Mouse (Mus musculus) gastrocnemius, postnatal 14 days (tissue): ENCODE results near the gene Pdxk. TPM values are rescaled to one million over a fixed set of nuclear protein-coding genes. Genes with fewer than 3 reads are reported as not detected.
"Not testable (repeated sequence)": the region's sequence is repeated elsewhere in the genome, so short reads cannot be mapped to it uniquely, and the experiment has no call there.

Experiments
- DNase-seq: peaks from one replicate; pipeline ENCODE4 v3.0.0; 2021; ENCODE audit warnings: mixed read lengths
- intact Hi-C: fragments of 180-260 bp; cut with DNase I; formaldehyde crosslinking; loops from one replicate; pipeline ENCODE4 v1.15.1; 2025; ENCODE audit warnings: low total_unique reads
- long read RNA-seq, 2 experiments: library from polyadenylated mRNA; stranded (forward); transcript quantifications; one replicate each; pipeline ENCODE4 v2.0.0; 2021
- total RNA-seq, 2 experiments: library from RNA; stranded (reverse); gene quantifications; 2 replicates each; pipeline ENCODE4 v1.2.3; 2021

Gene Pdxk
- 1 to 10 TPM; 4.8 to 6.2 TPM for total RNA-seq
- long read RNA-seq, experiment 1, full-length matches to known transcripts, result 3 of 6 reads
- long read RNA-seq, experiment 1, partial matches to known transcripts, result 0 of 6 reads
- long read RNA-seq, experiment 1, other reads (novel, unspliced or antisense), result 3 of 6 reads
- long read RNA-seq, experiment 2, full-length matches to known transcripts, result 5 of 7 reads
- long read RNA-seq, experiment 2, partial matches to known transcripts, result 0 of 7 reads
- long read RNA-seq, experiment 2, other reads (novel, unspliced or antisense), result 2 of 7 reads

- DNase-seq, result peak; percentile 94
- intact Hi-C loops, result no loop called here
Observed at GRCm38 (mm10) chr10:78464792-78465207, at the start of gene Pdxk. Gene Pdxk (minus strand): TSS chr10:78464975.

DNA sequence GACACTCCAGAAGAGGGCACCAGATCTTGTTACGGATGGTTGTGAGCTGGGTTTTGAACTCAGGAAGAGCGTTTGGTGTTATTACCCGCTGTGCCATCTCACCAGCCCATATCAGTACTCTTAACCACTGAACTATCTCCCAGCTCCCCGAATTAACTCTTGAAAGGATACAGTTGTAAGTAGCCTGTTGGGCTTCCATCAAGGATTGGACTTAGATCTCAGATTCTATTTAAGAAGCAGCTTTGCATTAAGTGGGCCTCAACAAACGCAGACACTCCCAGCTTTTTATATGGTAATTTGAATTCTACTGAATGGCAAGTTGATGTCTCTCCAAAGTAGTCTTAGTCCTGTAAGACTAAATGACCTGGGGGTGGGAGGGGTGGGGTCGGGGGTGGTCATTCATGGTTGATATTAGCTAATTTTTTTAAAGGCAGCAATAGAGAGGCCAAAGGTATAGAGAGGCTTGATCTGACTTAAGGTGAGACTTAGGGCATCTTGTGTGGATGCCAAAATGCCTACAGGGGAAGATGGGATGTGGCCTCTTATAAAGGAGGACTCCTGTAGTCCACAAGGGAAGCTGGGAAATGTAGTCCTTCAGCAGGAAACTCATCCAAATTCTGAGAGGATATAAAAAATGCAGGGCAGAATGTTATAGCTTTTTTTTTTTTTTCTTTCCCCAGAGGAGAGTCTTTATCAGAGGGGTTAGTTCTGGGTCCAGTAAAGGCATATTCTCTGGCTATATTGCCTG lies 38.4 kb upstream of the Pdxk start:
- intact Hi-C loops, result no loop called here
- DNase-seq, result no peak

GRCm38 (mm10) chr10:78487431-78488086 lies 22.8 kb upstream of the Pdxk start:
- intact Hi-C loops, result no loop called here
- peak; percentile 83 for DNase-seq

- intact Hi-C loops, result no loop called here
- DNase-seq, result no peak
Observed at GRCm38 (mm10) chr10:78486871-78487270, 22.1 kb upstream of the Pdxk start.

DNA sequence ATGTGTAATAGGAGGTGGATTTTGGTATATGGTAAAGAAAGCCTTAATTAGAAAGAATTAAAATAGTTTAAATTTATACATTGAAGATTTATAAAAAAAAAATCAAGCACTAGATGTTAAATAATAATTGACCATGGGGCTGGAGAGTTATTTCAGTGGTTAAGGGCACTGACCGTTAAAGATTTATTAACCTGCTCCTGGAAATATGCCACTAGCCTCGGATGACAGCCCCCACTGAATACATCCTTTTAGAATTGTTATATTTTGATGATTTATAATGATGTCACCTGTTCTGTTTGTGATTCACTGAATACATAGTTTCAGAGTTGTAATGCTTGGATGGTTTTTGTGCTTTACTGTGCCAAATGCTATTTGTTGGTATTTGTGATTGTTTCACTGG lies 20.6 kb upstream of the Pdxk start:
- intact Hi-C loops, result not testable (repeated sequence)

GRCm38 (mm10) chr10:78481928-78482499 lies 17.2 kb upstream of the Pdxk start:
- DNase-seq, result peak; percentile 46
- intact Hi-C loops, result no loop called here

More for the DNA sequence above, 20.6 kb upstream of the Pdxk start:
- not testable (repeated sequence) for DNase-seq

DNA sequence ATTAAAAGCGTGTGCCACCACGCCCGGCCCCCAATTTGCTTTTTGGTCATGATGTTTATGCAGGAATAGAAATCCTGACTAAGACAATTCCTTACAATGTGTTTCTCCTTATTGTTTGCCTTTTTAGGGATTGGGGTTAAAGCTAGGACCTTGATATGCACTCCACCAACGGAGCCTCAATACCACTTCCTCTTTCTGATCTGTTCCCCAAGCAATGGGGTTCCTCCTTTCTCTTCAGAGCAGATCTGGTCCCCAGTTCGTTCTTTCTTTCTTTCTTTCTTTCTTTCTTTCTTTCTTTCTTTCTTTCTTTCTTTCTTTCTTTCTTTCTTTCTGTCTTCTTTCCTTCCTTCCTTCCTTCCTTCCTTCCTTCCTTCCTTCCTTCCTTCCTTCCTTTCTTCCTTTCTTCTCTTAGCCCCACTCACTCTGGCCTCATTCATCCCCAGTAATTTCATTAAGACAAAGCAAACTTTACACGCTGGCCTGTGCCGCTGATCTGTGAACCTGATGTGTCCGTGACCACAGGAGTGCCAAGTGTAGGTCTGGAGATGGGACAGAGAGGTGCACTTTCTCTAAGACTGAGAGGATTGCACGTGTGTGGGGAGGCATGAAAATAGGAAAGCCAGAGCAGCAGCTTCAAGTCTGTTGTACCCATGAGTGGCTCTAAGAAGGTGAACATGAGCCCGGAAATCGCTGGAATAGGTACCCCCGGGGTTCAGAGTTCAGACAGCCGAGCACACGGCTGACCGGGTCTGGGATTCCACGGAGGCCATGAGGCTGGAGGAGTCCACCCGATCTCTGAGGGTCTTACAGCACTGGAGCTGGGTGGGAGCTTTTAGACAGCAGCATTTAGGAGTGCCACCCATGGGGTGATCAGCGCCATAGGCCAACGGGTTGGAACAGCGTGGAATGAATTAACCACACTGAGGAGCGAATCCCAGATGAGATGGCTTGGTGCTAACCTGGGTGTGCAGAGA lies 16.5 kb upstream of the Pdxk start:
- intact Hi-C loops, result no loop called here

DNA sequence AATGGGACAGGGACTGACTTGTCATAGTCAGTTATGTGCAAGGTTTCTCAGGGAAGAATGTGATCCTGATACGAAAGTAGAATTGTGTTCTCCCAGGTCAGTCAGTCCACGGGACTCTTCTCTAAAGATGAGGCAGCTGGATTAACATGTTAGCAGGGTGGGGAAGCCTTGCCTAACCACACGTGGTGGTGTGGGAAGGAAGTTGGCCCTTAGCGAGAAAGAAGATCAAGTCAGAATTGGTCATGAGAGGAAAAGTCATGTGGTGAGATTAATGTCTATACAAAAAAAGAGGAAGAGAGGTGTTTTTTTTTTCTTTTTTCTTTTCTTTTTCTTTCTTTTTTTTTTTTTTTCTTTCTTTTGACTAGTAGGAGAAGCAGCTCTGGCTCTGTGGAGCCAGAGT lies 12.0 kb upstream of the Pdxk start:
- intact Hi-C loops, result no loop called here
- no peak for DNase-seq

More for the DNA sequence above, 16.5 kb upstream of the Pdxk start:
- no peak for DNase-seq

DNA sequence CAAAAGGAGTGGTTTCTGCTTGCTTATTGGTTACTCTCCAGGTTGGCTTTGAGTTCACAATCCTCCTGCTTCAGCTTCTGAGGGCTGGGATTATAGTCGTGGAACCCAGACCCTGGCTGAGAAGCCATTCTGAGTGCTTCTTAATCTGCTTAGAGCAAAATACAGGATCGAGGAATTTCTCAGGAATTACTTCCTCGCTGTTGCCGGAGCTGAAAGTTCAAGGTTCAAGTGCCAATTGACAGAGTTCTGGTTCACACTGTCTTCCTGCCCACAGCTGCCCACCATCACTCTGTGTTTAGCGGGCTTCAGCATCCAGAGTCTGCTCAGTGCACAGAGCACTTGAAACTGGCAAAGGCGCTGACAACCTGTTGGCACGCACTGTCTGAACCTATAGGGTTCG lies 10.0 kb upstream of the Pdxk start:
- intact Hi-C loops, result no loop called here
- DNase-seq, result no peak

- no peak for DNase-seq
Observed at GRCm38 (mm10) chr10:78473434-78473833, 8.7 kb upstream of the Pdxk start.

GRCm38 (mm10) chr10:78472046-78472445 lies 7.3 kb upstream of the Pdxk start:
- intact Hi-C loops, result no loop called here
- DNase-seq, result no peak

More at GRCm38 (mm10) chr10:78473434-78473833, 8.7 kb upstream of the Pdxk start:
- intact Hi-C loops, result no loop called here

DNA sequence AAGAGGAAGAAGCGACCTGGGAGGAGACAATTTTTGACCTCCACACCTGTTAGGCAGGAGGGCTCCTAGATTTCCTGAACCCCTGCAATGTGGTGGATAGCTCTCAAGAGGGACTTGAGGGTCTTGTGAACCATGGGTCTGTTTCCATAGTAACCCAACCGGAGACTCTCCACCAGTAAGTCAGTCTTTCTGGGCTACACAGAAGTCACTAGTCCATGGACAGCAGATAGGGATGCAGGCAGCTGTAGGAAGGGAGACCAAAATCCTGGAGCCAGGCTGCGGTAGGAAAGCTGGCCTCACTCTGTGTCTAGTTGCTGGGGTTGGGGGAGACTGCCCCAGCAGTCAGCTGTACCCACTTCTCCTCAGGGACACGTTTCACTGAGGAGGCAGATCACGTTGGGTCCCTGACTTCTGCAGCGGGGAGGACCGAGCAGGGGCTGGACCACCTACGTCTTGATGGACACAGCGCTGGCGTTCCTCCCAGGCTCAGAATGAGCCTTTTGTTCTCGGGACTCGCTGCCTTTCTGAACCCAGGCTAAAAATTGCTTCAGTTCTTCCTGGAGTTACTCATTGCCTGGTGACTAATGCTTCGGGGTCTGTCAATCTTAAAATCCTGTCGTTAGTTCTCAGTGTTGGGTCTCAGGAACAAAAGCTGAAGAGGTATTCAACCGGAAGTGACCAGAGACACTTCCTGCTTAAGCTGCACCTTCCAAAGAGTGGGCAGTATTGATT lies 6.0 kb upstream of the Pdxk start:
- no peak for DNase-seq
- intact Hi-C loops, result no loop called here

DNA sequence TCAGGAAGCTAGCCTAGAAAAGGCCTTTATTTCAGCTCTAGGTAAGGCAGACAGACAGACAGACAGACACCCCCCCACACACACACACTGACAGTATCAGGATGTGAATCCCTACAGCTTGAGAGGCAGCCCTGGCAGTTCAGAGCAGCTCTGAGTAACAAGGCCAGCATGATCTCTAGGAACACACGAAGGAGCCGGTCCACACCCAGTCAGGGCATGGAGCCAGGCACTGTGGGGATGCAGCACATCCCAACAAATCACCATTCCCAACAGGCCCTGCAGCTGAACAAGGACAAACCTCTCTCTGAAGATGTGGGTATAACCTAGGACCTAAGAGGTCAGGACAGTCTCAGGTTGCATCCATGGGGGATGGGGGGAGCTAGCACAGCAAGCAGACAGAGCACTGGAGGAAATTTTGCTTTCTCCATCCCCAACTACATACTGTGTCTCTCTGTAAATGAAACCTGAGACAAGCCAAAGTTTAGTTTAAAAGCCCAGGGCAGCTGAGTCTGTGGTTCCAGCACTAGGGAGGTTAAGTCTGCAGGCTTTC lies 3.1 kb upstream of the Pdxk start:
- DNase-seq, result peak; percentile 79
- intact Hi-C loops, result no loop called here

DNA sequence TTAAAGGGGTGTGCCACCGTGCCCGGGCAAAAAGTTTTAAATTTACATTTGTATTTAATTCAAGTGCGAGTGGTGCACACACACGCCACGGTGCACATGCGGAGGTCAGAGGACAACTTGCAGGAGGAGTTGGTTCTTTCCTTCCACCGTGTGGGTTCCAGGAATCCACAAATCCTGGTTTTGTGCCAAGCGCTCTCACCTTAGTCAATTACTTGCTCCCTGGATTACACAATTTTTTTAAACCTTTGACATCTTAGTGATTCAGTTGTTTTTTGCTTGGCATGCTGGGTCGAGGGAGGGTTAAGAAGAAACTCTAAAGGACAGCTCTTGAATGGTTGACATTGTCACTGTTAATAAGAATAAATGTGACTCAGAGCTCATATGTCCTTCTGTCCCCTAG lies 1.9 kb upstream of the Pdxk start:
- no peak for DNase-seq
- intact Hi-C loops, result no loop called here

DNA sequence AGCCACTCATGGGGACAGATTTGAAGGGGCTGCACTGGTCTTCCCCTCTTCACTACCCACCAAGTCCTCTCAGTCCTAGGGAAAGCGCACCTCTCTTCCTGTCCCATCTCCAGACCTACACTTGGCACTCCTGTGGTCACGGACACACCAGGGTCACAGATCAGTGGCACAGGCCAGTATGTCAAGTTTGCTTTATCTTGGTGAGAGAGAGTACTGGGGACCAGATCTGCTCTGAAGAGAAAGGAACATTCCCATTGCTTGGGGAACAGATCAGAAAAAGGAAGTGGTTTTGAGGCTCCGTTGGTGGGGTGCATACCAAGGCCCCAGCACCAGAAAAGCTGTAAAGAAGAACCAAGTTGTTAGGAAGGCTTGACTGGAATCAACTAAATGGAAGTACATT lies 697 bp upstream of the Pdxk start:
- intact Hi-C loops, result no loop called here
- DNase-seq, result no peak

- DNase-seq, result no peak
- intact Hi-C loops, result no loop called here
Observed at GRCm38 (mm10) chr10:78464201-78464791, 479 bp downstream of the Pdxk start.

DNA sequence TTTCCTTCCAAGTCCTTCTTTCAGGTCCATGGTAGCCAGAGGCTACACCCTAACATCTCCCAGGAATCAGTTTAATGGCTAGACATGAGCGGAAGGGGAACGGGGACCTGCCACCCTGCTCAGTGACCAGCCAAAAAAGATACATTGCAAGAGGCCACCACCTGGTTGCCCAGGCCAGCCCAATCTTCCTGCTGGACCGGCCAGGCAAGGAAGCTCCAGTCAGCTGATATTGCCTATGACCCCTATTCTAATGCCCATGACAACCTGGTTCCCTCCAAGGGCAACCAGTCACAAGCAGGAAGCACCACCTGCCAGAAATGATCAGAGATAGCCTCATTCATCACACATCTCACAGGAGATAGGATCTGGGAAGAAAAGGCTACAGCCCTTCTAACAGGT lies 1.0 kb downstream of the Pdxk start:
- intact Hi-C loops, result no loop called here
- DNase-seq, result no peak
